Mouse (Mus musculus) cerebellum, adult 2 months (tissue): ENCODE measurements at regions not wholly inside any gene's neighbourhood (a gene's known extent, or its start where the extent isn't known, plus 50 kb on each side); places are given as distances from the start of the nearest gene placed in this dataset.

Source experiments
- CTCF ChIP-seq: fragments of 200-500 bp; IDR thresholded peaks from 2 replicates; pipeline ENCODE4 v1.5.1; 2011; ENCODE audit warnings: low read depth, mild to moderate bottlenecking, control low read depth, low read length, moderate library complexity, borderline replicate concordance; ENCODE audit not compliant: insufficient read depth
- POLR2A ChIP-seq: fragments of 200-500 bp; IDR thresholded peaks from 2 replicates; pipeline ENCODE4 v1.6.1; 2011; ENCODE audit warnings: low read length, control low read depth, borderline replicate concordance; ENCODE audit not compliant: insufficient read depth

DNA sequence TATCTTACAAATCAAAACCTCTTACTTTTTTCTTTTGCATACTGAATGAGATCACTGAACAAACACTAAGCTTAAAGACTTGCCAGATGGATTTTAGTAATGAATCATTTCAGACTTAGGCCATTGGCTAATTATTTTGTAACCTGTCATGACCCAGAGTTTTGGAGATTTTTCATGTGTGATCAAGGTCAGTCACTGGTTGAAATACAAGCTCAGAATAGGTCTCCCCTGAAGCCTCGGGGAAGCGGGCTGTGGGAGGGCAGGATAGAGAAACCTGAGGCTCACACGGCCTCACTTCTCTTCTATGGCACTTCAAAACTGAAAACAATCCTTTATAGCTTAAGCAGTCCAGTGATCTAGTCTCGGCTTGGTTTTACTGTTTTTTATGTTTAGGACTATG lies 197.6 kb upstream of the Ednra start:
- no peak for TF ChIP-seq POLR2A
- no peak for TF ChIP-seq CTCF
